Mouse (Mus musculus) heart, adult 2 months (tissue): Measurements from ENCODE around the gene Slc12a1. TPM values are rescaled to one million over a fixed set of nuclear protein-coding genes. Genes with fewer than 3 reads are reported as not detected.

Source experiments
- DNase-seq, 2 experiments: peaks; one replicate each; pipeline ENCODE4 v3.0.0; 2021
- H3K27ac ChIP-seq: fragments of 200-600 bp; 2 replicates; pipeline ENCODE4 v1.8.1; 2022
- H3K27me3 ChIP-seq: fragments of 200-500 bp; 2 replicates; pipeline ENCODE4 v1.6.1; 2012; ENCODE audit warnings: mild to moderate bottlenecking, low read length, inconsistent platforms, mixed read lengths; ENCODE audit not compliant: control insufficient read depth, insufficient read depth
- H3K36me3 ChIP-seq: fragments of 200-500 bp; 2 replicates; pipeline ENCODE4 v1.6.1; 2012; ENCODE audit warnings: low read length, inconsistent platforms; ENCODE audit not compliant: control insufficient read depth, insufficient read depth
- H3K4me1 ChIP-seq: fragments of 200-500 bp; 2 replicates; pipeline ENCODE4 v1.6.1; 2011; ENCODE audit warnings: low read length; ENCODE audit not compliant: control insufficient read depth, insufficient read depth
- H3K4me3 ChIP-seq: fragments of 200-600 bp; 2 replicates; pipeline ENCODE4 v1.8.1; 2022
- H3K79me2 ChIP-seq: fragments of 200-500 bp; replicated peaks from 2 replicates; pipeline ENCODE4 v1.6.1; 2012; ENCODE audit warnings: mild to moderate bottlenecking, inconsistent platforms, low read length, moderate library complexity, mixed read lengths; ENCODE audit not compliant: control insufficient read depth, insufficient read depth
- H3K9ac ChIP-seq: fragments of 200-500 bp; 2 replicates; pipeline ENCODE4 v1.6.1; 2012; ENCODE audit warnings: low read depth, mild to moderate bottlenecking, control low read depth, inconsistent platforms, low read length, mixed read lengths
- CTCF ChIP-seq: fragments of 200-600 bp; IDR thresholded peaks from 2 replicates; pipeline ENCODE4 v1.8.1; 2022; ENCODE audit warnings: antibody characterized with exemption, mild to moderate bottlenecking, moderate library complexity
- EP300 ChIP-seq: fragments of 200-500 bp; IDR thresholded peaks from 2 replicates; pipeline ENCODE4 v1.6.1; 2011; ENCODE audit warnings: low read depth, low read length, control low read depth; ENCODE audit not compliant: insufficient read depth
- POLR2A ChIP-seq: fragments of 200-500 bp; IDR thresholded peaks from 2 replicates; pipeline ENCODE4 v1.6.1; 2011; ENCODE audit warnings: mild to moderate bottlenecking, low read depth, low read length, control low read depth; ENCODE audit not compliant: insufficient read depth
- WGBS: fragments of 180-500 bp; shearing (Covaris S2); methylation state at CpG from one replicate; pipeline ENCODE4 v1.1.7; 2018; 5-methylcytosine and 5-hydroxymethylcytosine counted together
- intact Hi-C: fragments of 180-260 bp; cut with DNase I; formaldehyde crosslinking; loops from one replicate; pipeline ENCODE4 v1.15.1; 2025
- polyA plus RNA-seq: library from polyadenylated mRNA; depleted of rRNA; stranded (reverse); fragments of >200 nt; gene quantifications from 2 replicates; pipeline ENCODE4 v1.2.3, GENCODE M21; 2012; rRNA removed
- total RNA-seq, 2 experiments: library from RNA; stranded (reverse); gene quantifications; 2 replicates each; pipeline ENCODE4 v1.2.3; 2021

The Slc12a1 gene
- total and polyA plus RNA-seq, 3 experiments: not detected

- no peak overlapping the region for H3K4me3 ChIP-seq
- H3K27me3 ChIP-seq: no peaks in the 10 kb centered on the region
- WGBS: 49% methylated on average over 1 of the region's 1 CpGs
- DNase-seq: no peak
- no peaks in the 10 kb centered on the region for H3K36me3 ChIP-seq
- no peaks in the 10 kb centered on the region; the same call in 1 of the 2 replicates for H3K4me1 ChIP-seq
- H3K79me2 ChIP-seq: no peaks in the 10 kb centered on the region
- no peak overlapping the region for H3K9ac ChIP-seq
- intact Hi-C loops: no loop called here
- no peak for TF ChIP-seq CTCF
- no peak for TF ChIP-seq EP300
- no peak for TF ChIP-seq POLR2A
- no peak overlapping the region for H3K27ac ChIP-seq
Measured at GRCm38 (mm10) chr2:125268876-125269275, 116.6 kb downstream of the Slc12a1 start.

GRCm38 (mm10) chr2:125275617-125276016, 123.3 kb downstream of the Slc12a1 start:
- Histone ChIP-seq H3K27ac (no peak overlapping the region), H3K4me1 (peaks cover 2% of the 10 kb centered on the region), H3K9ac (no peak overlapping the region), H3K36me3 (no peaks in the 10 kb centered on the region), H3K27me3 (no peaks in the 10 kb centered on the region), H3K4me3 (no peak overlapping the region), H3K79me2 (no peaks in the 10 kb centered on the region)
- no peak for TF ChIP-seq POLR2A
- TF ChIP-seq EP300: no peak
- TF ChIP-seq CTCF: no peak
- 71% methylated on average over 5 of the region's 5 CpGs for WGBS
- DNase-seq: no peak
- intact Hi-C loops: no loop called here

GRCm38 (mm10) chr2:125276692-125277091, 124.4 kb downstream of the Slc12a1 start:
- no peaks in the 10 kb centered on the region for H3K27me3 ChIP-seq
- WGBS: 84% methylated on average over 5 of the region's 5 CpGs
- intact Hi-C loops: no loop called here

GRCm38 (mm10) chr2:125278474-125278873, 126.2 kb downstream of the Slc12a1 start:
- Histone ChIP-seq H3K27me3 (no peaks in the 10 kb centered on the region), H3K36me3 (no peaks in the 10 kb centered on the region), H3K9ac (no peak overlapping the region), H3K4me1 (peaks cover 2% of the 10 kb centered on the region), H3K4me3 (no peak overlapping the region), H3K79me2 (no peaks in the 10 kb centered on the region), H3K27ac (no peak overlapping the region)
- TF ChIP-seq EP300: 0 out of 2 replicates have a peak, but pooled peaks have one; percentile 23
- no peak for TF ChIP-seq POLR2A
- TF ChIP-seq CTCF: no peak
- DNase-seq: peak; percentile 45 to 69
- intact Hi-C loops: no loop called here
- WGBS: 28% methylated on average over 7 of the region's 7 CpGs

More at GRCm38 (mm10) chr2:125276692-125277091, 124.4 kb downstream of the Slc12a1 start:
- TF ChIP-seq EP300 (no peak), CTCF (no peak), POLR2A (no peak)
- Histone ChIP-seq H3K4me1 (peaks cover 2% of the 10 kb centered on the region), H3K9ac (no peak overlapping the region), H3K79me2 (no peaks in the 10 kb centered on the region), H3K36me3 (no peaks in the 10 kb centered on the region), H3K4me3 (no peak overlapping the region), H3K27ac (no peak overlapping the region)
- DNase-seq: no peak

Other genes starting within 250 kb of the Slc12a1 start
- 1 to 10 TPM in 1 of 2 experiments, under 1 TPM in 1; 0.97 to 1.3 TPM for gene Slc24a5, start 84.4 kb upstream of the Slc12a1 start, total RNA-seq
- gene Slc24a5, start 84.4 kb upstream of the Slc12a1 start, polyA plus RNA-seq: 0.41 and 0.73 TPM in 2 replicates
- 1 to 10 TPM; 4.8 to 7.2 TPM for gene Myef2, start 28.8 kb upstream of the Slc12a1 start, total RNA-seq
- 2.5 and 4.3 TPM in 2 replicates for gene Myef2, start 28.8 kb upstream of the Slc12a1 start, polyA plus RNA-seq
- gene Ctxn2, start 15.8 kb upstream of the Slc12a1 start, total RNA-seq: not detected
- not detected in 2 replicates for gene Ctxn2, start 15.8 kb upstream of the Slc12a1 start, polyA plus RNA-seq
- gene Dut, start 94.7 kb downstream of the Slc12a1 start, total RNA-seq: 10 to 100 TPM; 27.4 to 27.5 TPM
- gene Dut, start 94.7 kb downstream of the Slc12a1 start, polyA plus RNA-seq: 17.3 and 25.0 TPM in 2 replicates